In the genomic region with DNA sequence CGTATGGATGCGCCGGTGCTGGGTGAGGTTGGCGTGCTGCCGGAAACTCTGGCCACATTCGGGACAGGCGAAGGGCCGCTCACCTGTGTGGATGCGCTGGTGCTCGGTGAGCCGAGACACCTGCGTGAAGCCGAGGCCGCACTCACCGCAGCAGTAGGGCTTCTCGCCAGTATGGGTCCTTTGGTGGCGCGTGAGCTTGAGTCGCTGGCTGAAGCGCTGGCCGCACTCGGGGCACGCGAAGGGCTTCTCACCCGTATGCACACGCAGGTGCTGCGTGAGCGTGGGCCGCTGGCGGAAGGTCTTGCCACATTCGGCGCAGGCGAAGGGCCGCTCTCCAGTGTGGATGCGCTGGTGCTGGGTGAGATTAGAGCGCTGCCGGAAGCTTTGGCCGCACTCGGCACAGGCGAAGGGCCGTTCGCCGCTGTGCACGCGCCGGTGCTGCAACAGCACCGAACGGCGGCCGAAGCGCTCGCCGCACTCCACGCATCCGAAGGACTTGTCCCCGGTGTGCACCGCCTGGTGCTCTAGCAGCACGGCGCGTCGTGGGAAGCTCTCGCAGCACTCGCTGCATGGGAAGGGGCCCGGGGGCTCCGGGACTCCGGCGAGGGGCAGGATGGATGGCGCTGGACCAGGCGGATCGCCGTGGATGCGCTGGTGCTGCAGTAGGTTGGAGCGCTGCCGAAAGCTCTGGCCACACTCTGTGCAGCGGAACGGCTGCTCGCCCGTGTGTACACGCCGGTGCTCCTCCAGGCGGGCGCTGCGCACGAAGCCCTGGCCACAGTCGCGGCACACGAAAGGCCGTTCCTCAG, we compare ENCODE assay signal across 8 mouse cellular contexts. TPM values are rescaled to one million over a fixed set of nuclear protein-coding genes. Genes with fewer than 3 reads are reported as not detected.
DNase-seq lines count a peak whose midpoint lies in the region; ATAC-seq and TF ChIP-seq lines count a peak whose summit lies in the region.

No protein-coding gene starts in this region.

- H3K27ac ChIP-seq in lung, embryonic 15.5 days = no peak overlapping the region
- no peak overlapping the region for H3K27ac ChIP-seq in brown adipose tissue, adult 24 weeks (replicated peaks; ENCODE audit: low read depth, low read length)
- no peak overlapping the region for H3K27ac ChIP-seq in embryonic facial prominence, embryonic 14.5 days (replicated peaks; ENCODE audit: low read depth, low read length)
- H3K27ac ChIP-seq in intestine, embryonic 14.5 days (ENCODE audit: low read depth) = no peak overlapping the region
- no peak overlapping the region for H3K27ac ChIP-seq in liver, embryonic 16.5 days (ENCODE audit: low read length)
- H3K27ac ChIP-seq in testis, adult 2 months (ENCODE audit: control insufficient read depth, insufficient read depth, low read depth, low read length) = no peak overlapping the region

- H3K36me3 ChIP-seq in lung, embryonic 15.5 days = no peaks in the 10 kb centered on the region
- no peaks in the 10 kb centered on the region for H3K36me3 ChIP-seq in embryonic facial prominence, embryonic 14.5 days (ENCODE audit: control insufficient read depth, insufficient read depth, low read length)
- no peaks in the 10 kb centered on the region for H3K36me3 ChIP-seq in intestine, embryonic 14.5 days (ENCODE audit: control insufficient read depth, insufficient read depth, low read length)
- no peaks in the 10 kb centered on the region for H3K36me3 ChIP-seq in liver, embryonic 16.5 days (ENCODE audit: control insufficient read depth, insufficient read depth)
- no peaks in the 10 kb centered on the region for H3K36me3 ChIP-seq in testis, adult 2 months (ENCODE audit: control insufficient read depth, insufficient read depth, low read length)

- TF ChIP-seq CTCF in testis, adult 2 months (IDR thresholded peaks at IDR 0.05; ENCODE audit: control insufficient read depth, insufficient read depth, insufficient replicate concordance, low read depth, low read length) = no peak

- H3K4me2 ChIP-seq in lung, embryonic 15.5 days = peak overlapping the region; percentile 94
- H3K4me2 ChIP-seq in embryonic facial prominence, embryonic 14.5 days (ENCODE audit: low read depth, low read length) = peak overlapping the region; percentile 81
- H3K4me2 ChIP-seq in intestine, embryonic 14.5 days (ENCODE audit: low read length) = peak overlapping the region; percentile 92
- H3K4me2 ChIP-seq in liver, embryonic 16.5 days (ENCODE audit: low read depth, low read length) = peak overlapping the region; percentile 74

- peaks cover 42% of the 10 kb centered on the region for H3K27me3 ChIP-seq in lung, embryonic 15.5 days
- peaks cover 46% of the 10 kb centered on the region for H3K27me3 ChIP-seq in embryonic facial prominence, embryonic 14.5 days (replicated peaks; ENCODE audit: control insufficient read depth, insufficient read depth, low read length)
- peaks cover 42% of the 10 kb centered on the region for H3K27me3 ChIP-seq in intestine, embryonic 14.5 days (replicated peaks; ENCODE audit: control insufficient read depth, insufficient read depth, low read length)
- H3K27me3 ChIP-seq in liver, embryonic 16.5 days (ENCODE audit: control insufficient read depth, insufficient read depth, low read depth, low read length) = peaks cover 37% of the 10 kb centered on the region
- H3K27me3 ChIP-seq in testis, adult 2 months (ENCODE audit: control insufficient read depth, insufficient read depth, low read length) = no peaks in the 10 kb centered on the region

- ATAC-seq in lung, embryonic 15.5 days (ENCODE audit: borderline replicate concordance, extremely low read depth, low FRiP score, low TSS enrichment) = peak; percentile 35; the same call in 1 of the 2 replicates
- peak; percentile 47 for ATAC-seq in embryonic facial prominence, embryonic 14.5 days (ENCODE audit: low read depth)
- 0 out of 2 replicates have a peak, but pooled peaks have one; percentile 13 for ATAC-seq in intestine, embryonic 14.5 days (replicated peaks; ENCODE audit: low FRiP score, low TSS enrichment, low read depth)
- no peak for ATAC-seq in liver, embryonic 16.5 days (ENCODE audit: low read depth)

- 4% methylated on average over 88 of the region's 88 CpGs for WGBS in lung, embryonic 15.5 days
- 9% methylated on average over 57 of the region's 88 CpGs for WGBS in embryonic facial prominence, embryonic 14.5 days
- WGBS in intestine, embryonic 14.5 days = 4% methylated on average over 86 of the region's 88 CpGs
- 5% methylated on average over 88 of the region's 88 CpGs for WGBS in liver, embryonic 16.5 days (ENCODE audit: insufficient replicate concordance)

- H3K4me3 ChIP-seq in lung, embryonic 15.5 days = peak overlapping the region; percentile 48
- H3K4me3 ChIP-seq in brown adipose tissue, adult 24 weeks (ENCODE audit: insufficient read depth, low read depth, low read length) = peak overlapping the region; percentile 27; the same call in 1 of the 2 replicates
- H3K4me3 ChIP-seq in embryonic facial prominence, embryonic 14.5 days (ENCODE audit: low read depth, low read length) = peak overlapping the region; percentile 43
- H3K4me3 ChIP-seq in intestine, embryonic 14.5 days (ENCODE audit: low read depth, low read length) = peak overlapping the region; percentile 49
- peak overlapping the region; percentile 55 for H3K4me3 ChIP-seq in liver, embryonic 16.5 days (ENCODE audit: low read depth, low read length)
- peak overlapping the region; percentile 78 for H3K4me3 ChIP-seq in testis, adult 2 months (ENCODE audit: control insufficient read depth, low read depth, low read length)

- H3K9me3 ChIP-seq in lung, embryonic 15.5 days = no peaks in the 10 kb centered on the region
- no peaks in the 10 kb centered on the region for H3K9me3 ChIP-seq in embryonic facial prominence, embryonic 14.5 days (ENCODE audit: control insufficient read depth, low read length)
- H3K9me3 ChIP-seq in intestine, embryonic 14.5 days (ENCODE audit: control insufficient read depth, low read length) = peaks cover 6% of the 10 kb centered on the region; the same call in 1 of the 2 replicates
- 0 out of 2 replicates have a peak, but pooled peaks cover 2% of the 10 kb centered on the region for H3K9me3 ChIP-seq in liver, embryonic 16.5 days (replicated peaks; ENCODE audit: control insufficient read depth, low read length)

- H3K4me1 ChIP-seq in lung, embryonic 15.5 days = peaks cover 20% of the 10 kb centered on the region
- no peaks in the 10 kb centered on the region; the same call in 1 of the 2 replicates for H3K4me1 ChIP-seq in brown adipose tissue, adult 24 weeks (ENCODE audit: control insufficient read depth, insufficient read depth, insufficient read length, low read length)
- H3K4me1 ChIP-seq in embryonic facial prominence, embryonic 14.5 days (ENCODE audit: control insufficient read depth, insufficient read depth, low read length) = peaks cover 14% of the 10 kb centered on the region
- peaks cover 14% of the 10 kb centered on the region for H3K4me1 ChIP-seq in intestine, embryonic 14.5 days (replicated peaks; ENCODE audit: control insufficient read depth, insufficient read depth, low read length)
- peaks cover 26% of the 10 kb centered on the region for H3K4me1 ChIP-seq in liver, embryonic 16.5 days (ENCODE audit: control insufficient read depth, low read depth, low read length)
- peaks cover 27% of the 10 kb centered on the region for H3K4me1 ChIP-seq in testis, adult 2 months (ENCODE audit: control insufficient read depth, insufficient read depth, low read length)

- DNase-seq in lung, postnatal 36 days = no peak
- no peak for DNase-seq in embryonic facial prominence, embryonic 14.5 days (ENCODE audit: low spot score)
- DNase-seq in intestine, embryonic 14.5 days (ENCODE audit: low spot score) = peak; percentile 76
- DNase-seq in ovary, adult 18-20 months (ENCODE audit: low spot score) = no peak

- H3K9ac ChIP-seq in lung, embryonic 15.5 days = peak overlapping the region; percentile 50
- peak overlapping the region; percentile 65 for H3K9ac ChIP-seq in embryonic facial prominence, embryonic 14.5 days (ENCODE audit: low read depth, low read length)
- peak overlapping the region; percentile 56 for H3K9ac ChIP-seq in intestine, embryonic 14.5 days (ENCODE audit: low read length)
- H3K9ac ChIP-seq in liver, embryonic 16.5 days (ENCODE audit: low read depth, low read length) = peak overlapping the region; percentile 5; the same call in 1 of the 2 replicates

- peak; percentile 24; the same call in 1 of the 2 replicates for TF ChIP-seq POLR2A in testis, adult 2 months (IDR thresholded peaks at IDR 0.05; ENCODE audit: control insufficient read depth, low read depth, low read length)

RNA-seq across cellular contexts. Expression of a gene that starts 5.6 kb away (rescaled TPM):
- 114 and 122 TPM in 2 replicates for polyA plus RNA-seq in lung, embryonic 15.5 days (2015; fragmentation: Nextera tagmentation; extraction: Ambion mirVana)
- 258 and 293 TPM in 2 replicates for polyA plus RNA-seq in brown adipose tissue, adult 24 weeks (2012; ENCODE audit: insufficient read depth, insufficient read length, missing spikeins)
- 140 and 147 TPM in 2 replicates for polyA plus RNA-seq in embryonic facial prominence, embryonic 14.5 days (2014; fragmentation: Nextera tagmentation; extraction: Ambion mirVana)
- 72.7 and 124 TPM in 2 replicates for polyA plus RNA-seq in intestine, embryonic 14.5 days (2014; fragmentation: Nextera tagmentation; extraction: Ambion mirVana)
- 10.6 and 14.3 TPM in 2 replicates for polyA plus RNA-seq in liver, embryonic 16.5 days (2015; fragmentation: Nextera tagmentation; extraction: Ambion mirVana)
- polyA plus RNA-seq in testis, adult 2 months (2012; rRNA removed) = 377 and 399 TPM in 2 replicates

RNA-seq across cellular contexts. Expression of a gene that starts 9.0 kb away (rescaled TPM):
- 138 and 140 TPM in 2 replicates for polyA plus RNA-seq in lung, embryonic 15.5 days (2015; fragmentation: Nextera tagmentation; extraction: Ambion mirVana)
- polyA plus RNA-seq in brown adipose tissue, adult 24 weeks (2012; ENCODE audit: insufficient read depth, insufficient read length, missing spikeins) = 194 and 239 TPM in 2 replicates
- polyA plus RNA-seq in embryonic facial prominence, embryonic 14.5 days (2014; fragmentation: Nextera tagmentation; extraction: Ambion mirVana) = 162 and 169 TPM in 2 replicates
- 157 and 161 TPM in 2 replicates for polyA plus RNA-seq in intestine, embryonic 14.5 days (2014; fragmentation: Nextera tagmentation; extraction: Ambion mirVana)
- polyA plus RNA-seq in liver, embryonic 16.5 days (2015; fragmentation: Nextera tagmentation; extraction: Ambion mirVana) = 119 and 122 TPM in 2 replicates
- 107 and 115 TPM in 2 replicates for polyA plus RNA-seq in testis, adult 2 months (2012; rRNA removed)

RNA-seq across cellular contexts. Expression of a gene that starts 10.9 kb away (rescaled TPM):
- 2.9 and 3.1 TPM in 2 replicates for polyA plus RNA-seq in lung, embryonic 15.5 days (2015; fragmentation: Nextera tagmentation; extraction: Ambion mirVana)
- polyA plus RNA-seq in brown adipose tissue, adult 24 weeks (2012; ENCODE audit: insufficient read depth, insufficient read length, missing spikeins) = not detected in 2 replicates
- polyA plus RNA-seq in embryonic facial prominence, embryonic 14.5 days (2014; fragmentation: Nextera tagmentation; extraction: Ambion mirVana) = 2.9 and 4.1 TPM in 2 replicates
- 2.5 and 2.7 TPM in 2 replicates for polyA plus RNA-seq in intestine, embryonic 14.5 days (2014; fragmentation: Nextera tagmentation; extraction: Ambion mirVana)
- 0.44 and 0.50 TPM in 2 replicates for polyA plus RNA-seq in liver, embryonic 16.5 days (2015; fragmentation: Nextera tagmentation; extraction: Ambion mirVana)
- polyA plus RNA-seq in testis, adult 2 months (2012; rRNA removed) = 7.5 and 8.2 TPM in 2 replicates

RNA-seq across cellular contexts. Expression of a gene that starts 33.8 kb away (rescaled TPM):
- 24.8 and 27.8 TPM in 2 replicates for polyA plus RNA-seq in lung, embryonic 15.5 days (2015; fragmentation: Nextera tagmentation; extraction: Ambion mirVana)
- 2.1 and 4.0 TPM in 2 replicates for polyA plus RNA-seq in brown adipose tissue, adult 24 weeks (2012; ENCODE audit: insufficient read depth, insufficient read length, missing spikeins)
- 20.0 and 23.6 TPM in 2 replicates for polyA plus RNA-seq in embryonic facial prominence, embryonic 14.5 days (2014; fragmentation: Nextera tagmentation; extraction: Ambion mirVana)
- polyA plus RNA-seq in intestine, embryonic 14.5 days (2014; fragmentation: Nextera tagmentation; extraction: Ambion mirVana) = 23.7 and 26.9 TPM in 2 replicates
- polyA plus RNA-seq in liver, embryonic 16.5 days (2015; fragmentation: Nextera tagmentation; extraction: Ambion mirVana) = 10.0 and 11.4 TPM in 2 replicates
- 4.3 and 5.6 TPM in 2 replicates for polyA plus RNA-seq in testis, adult 2 months (2012; rRNA removed)

RNA-seq across cellular contexts. Expression of a gene that starts 44.7 kb away (rescaled TPM):
- polyA plus RNA-seq in lung, embryonic 15.5 days (2015; fragmentation: Nextera tagmentation; extraction: Ambion mirVana) = 294 and 302 TPM in 2 replicates
- polyA plus RNA-seq in brown adipose tissue, adult 24 weeks (2012; ENCODE audit: insufficient read depth, insufficient read length, missing spikeins) = 39.4 and 56.3 TPM in 2 replicates
- 321 and 352 TPM in 2 replicates for polyA plus RNA-seq in embryonic facial prominence, embryonic 14.5 days (2014; fragmentation: Nextera tagmentation; extraction: Ambion mirVana)
- 390 and 414 TPM in 2 replicates for polyA plus RNA-seq in intestine, embryonic 14.5 days (2014; fragmentation: Nextera tagmentation; extraction: Ambion mirVana)
- polyA plus RNA-seq in liver, embryonic 16.5 days (2015; fragmentation: Nextera tagmentation; extraction: Ambion mirVana) = 50.0 and 57.9 TPM in 2 replicates
- 507 and 516 TPM in 2 replicates for polyA plus RNA-seq in testis, adult 2 months (2012; rRNA removed)

Comparison
In these comparisons a context has a peak if more than half of its experiments do, and no peak if none do; other contexts are left out.
1. H3K4me3 ChIP-seq: peak in every context shown above with its lines; median percentile 78 in testis, adult 2 months; 55 in liver, embryonic 16.5 days; 49 in intestine, embryonic 14.5 days; 48 in lung, embryonic 15.5 days; 43 in embryonic facial prominence, embryonic 14.5 days; 27 in brown adipose tissue, adult 24 weeks.
2. H3K9ac ChIP-seq: peak in every context shown above with its lines; median percentile 65 in embryonic facial prominence, embryonic 14.5 days; 56 in intestine, embryonic 14.5 days; 50 in lung, embryonic 15.5 days; 5 in liver, embryonic 16.5 days.